Mouse (Mus musculus): ENCODE data around the gene Dolk.

Gene Dolk

DNA sequence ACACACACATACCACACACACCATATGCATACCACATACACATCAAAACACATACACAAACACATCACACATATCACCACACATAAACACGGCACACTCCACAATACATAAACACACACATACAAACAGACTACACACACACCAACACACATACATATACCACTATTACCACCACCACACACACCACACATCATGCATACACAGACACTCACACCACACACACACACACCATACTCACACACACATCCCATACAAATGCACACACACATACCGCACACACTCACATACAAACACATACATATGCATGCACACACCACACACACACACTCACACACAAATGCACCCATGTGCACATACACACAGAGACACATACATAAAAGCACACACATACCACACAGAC lies 18.7 kb downstream of the Dolk start:
- no peak for DNase-seq

DNA sequence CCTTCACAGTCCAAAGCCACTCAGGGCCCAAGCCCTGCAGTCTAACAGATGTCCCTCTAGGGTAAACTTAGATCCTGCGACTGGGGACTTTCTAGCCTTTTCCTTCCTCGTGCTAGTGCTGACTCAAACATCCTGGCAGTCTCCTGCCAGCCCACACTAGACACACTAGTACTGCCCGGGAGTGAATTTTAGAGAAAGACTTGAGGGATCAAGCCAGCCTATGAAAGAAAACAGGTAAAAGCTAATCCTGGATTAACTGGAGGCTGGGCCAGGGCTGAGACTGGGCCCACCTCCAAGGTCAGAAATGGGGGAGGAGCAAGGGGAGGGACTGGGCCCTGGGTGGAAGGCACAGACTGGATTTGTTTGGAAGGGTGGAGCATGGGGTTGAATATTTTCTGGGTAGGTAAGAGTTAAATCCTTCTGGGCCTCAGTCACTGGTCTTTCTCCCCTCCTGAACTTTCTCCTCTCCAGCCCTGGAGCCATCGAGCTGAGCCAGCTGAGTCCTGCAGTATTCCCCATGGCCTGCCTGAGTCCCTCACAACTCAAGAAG lies 19.7 kb downstream of the Dolk start:
- peak; percentile 91 to 94 for DNase-seq

GRCm38 (mm10) chr2:30265767-30266253 lies 20.3 kb downstream of the Dolk start, which contains the start of gene Phyhd1:
Gene Phyhd1, plus strand, starts transcription at chr2:30266203.
- peak; percentile 84 to 96 for DNase-seq

- DNase-seq = peak; percentile 50 to 61
These were observed 21.2 kb downstream of the Dolk start for GRCm38 (mm10) chr2:30264671-30265519.

GRCm38 (mm10) chr2:30263811-30264210 lies 22.3 kb downstream of the Dolk start:
- DNase-seq = no peak

DNA sequence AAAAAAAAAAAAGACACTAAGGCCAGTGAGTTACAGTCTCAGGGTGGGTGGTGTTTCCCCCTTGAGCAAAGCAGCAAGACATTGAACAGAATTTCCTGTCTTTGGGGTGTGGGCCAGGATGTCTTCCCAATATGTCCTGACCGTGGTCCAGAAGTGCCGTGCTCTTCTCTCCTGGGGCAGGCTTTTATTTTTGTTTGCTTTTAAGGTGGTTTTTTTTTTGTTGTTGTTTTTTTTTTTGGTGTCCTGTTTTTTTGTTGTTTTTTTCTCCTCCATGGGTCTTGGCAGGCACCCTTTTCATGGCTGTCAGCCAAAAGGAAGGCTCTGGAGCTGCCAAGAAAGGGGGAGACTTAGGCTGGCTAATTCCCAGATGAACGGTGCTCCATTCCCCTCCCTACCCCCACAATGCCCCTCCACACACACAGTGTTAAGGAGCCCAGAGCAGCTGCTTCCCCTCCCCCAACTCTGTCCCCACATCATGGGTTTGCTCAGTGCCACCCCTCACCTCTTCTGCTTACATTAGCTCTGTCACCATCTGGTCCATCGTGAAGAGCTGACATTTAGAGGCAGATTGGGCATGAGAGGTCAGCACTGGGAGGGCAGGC lies 23.2 kb downstream of the Dolk start:
- DNase-seq = peak; percentile 86 to 88

DNA sequence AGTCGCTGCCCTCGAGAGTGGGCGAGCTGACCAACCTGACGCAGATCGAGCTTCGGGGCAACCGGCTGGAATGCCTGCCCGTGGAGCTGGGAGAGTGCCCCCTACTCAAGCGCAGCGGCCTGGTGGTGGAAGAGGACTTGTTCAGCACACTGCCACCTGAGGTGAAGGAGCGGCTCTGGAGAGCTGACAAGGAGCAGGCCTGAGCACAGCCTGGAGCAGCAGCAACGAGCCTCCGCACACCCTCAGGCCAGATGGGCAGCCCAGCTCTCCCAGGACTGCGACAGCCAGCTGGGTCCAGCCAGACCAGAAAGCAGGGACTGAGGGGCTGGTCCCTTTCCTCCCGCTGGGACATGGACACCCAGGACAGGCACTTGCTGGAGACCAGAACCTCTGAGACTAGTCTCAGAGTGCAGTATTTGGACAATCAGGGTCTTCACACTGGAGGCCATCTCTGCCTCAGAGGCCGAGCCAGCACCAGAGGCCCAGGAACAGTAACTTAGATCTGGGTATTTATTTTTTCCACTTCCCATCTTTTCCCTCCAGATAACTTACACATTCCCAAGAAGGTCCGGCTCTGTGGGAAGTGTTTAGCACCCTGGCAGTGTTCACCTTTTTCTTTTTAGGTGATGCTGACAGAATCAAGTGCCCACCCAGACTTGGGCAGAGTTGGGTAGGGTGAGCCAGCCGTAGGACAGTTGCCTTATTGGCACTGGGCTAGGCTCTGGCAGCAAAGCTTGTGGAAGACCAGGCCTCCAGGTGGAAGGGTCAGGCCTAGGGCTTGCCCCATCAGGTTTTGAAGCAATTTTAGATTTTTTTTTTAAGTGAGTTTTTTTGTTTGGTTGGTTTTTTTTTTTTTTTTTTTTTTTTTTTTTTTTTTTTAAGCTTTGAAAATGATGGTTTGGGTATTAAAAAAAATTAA lies 24.0 kb downstream of the Dolk start:
- peak in 1 of 2 experiments; percentile 5 for DNase-seq

DNA sequence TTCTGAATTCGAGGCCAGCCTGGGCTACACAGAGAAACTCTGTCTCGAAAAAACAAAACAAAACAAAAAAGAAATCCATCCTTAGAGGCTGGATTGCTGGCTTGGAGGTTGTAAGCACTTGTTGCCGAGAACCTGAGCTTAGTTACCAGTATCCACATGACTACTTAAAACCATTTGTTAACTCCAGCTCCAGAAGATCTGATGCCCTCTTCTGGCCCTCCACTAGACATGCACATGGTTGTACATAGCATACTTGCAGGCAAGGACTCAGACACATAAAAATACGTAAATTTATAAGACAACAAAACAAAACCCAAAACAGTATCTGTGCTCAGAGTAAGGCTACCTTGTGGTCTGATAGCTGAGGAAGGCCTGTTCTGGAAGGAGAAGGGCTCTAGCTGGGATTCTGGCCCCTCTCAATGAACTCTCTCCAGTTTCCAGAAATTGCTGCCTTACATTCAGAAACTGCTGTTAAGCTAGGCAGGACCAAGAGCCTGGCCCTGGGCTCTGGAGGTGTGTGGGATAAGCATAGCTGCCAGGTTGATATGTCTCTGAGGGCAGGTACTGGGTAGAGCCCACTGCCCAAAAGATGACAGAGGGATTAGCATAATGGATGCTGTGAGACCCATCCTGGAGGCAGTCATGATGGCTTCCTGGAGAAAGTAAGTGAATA lies 24.9 kb downstream of the Dolk start:
- DNase-seq = peak in 1 of 2 experiments; percentile 9

DNA sequence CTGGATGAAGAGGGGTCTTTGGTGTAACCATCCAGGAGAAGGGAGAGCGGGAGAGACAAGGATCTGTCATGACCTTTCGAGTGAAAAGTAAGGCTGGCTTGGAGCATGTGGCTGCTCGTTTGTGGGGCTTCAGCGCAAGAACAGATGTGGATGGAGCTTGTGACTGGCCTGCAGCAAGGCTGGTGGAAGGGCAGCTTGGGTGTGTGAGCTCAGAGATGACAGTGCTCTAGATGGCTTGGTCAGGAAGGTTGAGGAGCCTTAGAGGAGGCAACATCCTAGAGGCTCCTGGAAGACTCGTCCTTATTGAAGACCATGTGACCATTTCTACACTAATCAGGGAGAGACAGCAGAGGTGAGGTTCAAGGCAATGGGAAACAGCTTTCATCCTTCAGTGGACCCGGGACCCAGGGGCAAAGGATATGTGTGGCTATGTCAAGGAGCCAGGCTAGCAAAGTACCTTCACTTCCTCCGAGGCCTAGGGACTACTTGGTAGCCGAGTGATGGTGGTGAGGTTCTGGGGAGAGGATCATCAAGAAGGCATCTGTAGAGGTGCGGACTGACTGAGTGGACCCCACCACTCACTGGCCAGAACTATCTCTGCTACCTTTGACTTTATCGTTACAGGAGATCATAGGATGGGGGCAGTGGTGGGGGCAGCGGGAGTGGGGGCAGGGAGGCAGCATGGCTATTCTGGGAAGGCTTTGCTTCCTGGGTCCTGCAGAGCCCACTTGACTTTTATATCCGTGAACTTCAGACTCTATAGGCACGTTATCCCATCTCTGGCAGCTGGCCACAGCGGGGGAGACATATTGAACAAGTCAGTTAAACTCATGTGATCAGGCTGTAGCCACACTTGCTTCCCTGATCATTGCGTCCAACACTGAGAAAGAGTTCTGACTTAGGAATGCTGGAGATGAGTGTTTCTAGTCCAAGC lies 26.7 kb downstream of the Dolk start:
- DNase-seq = peak; percentile 56 to 65

DNA sequence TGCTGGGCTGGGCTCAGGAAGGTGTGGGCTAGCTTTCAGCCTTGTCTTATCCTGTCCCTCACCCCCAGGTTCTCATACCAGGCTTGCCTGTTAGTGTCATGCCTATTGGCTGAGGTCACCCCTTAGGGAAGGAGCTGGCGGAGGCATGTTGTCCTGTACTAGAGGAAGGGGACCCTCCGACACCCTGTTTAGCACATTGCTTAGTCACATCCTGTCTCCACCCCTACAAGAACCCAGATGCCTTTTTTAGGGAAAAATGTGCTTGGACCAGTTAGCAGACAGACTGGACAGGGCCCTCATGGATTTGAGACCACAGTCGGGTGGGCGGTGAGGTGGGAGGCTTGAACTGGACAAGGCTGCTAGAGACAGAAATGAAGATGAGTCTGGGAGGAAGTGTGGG lies 27.5 kb downstream of the Dolk start:
- DNase-seq = peak; percentile 54 to 87

DNA sequence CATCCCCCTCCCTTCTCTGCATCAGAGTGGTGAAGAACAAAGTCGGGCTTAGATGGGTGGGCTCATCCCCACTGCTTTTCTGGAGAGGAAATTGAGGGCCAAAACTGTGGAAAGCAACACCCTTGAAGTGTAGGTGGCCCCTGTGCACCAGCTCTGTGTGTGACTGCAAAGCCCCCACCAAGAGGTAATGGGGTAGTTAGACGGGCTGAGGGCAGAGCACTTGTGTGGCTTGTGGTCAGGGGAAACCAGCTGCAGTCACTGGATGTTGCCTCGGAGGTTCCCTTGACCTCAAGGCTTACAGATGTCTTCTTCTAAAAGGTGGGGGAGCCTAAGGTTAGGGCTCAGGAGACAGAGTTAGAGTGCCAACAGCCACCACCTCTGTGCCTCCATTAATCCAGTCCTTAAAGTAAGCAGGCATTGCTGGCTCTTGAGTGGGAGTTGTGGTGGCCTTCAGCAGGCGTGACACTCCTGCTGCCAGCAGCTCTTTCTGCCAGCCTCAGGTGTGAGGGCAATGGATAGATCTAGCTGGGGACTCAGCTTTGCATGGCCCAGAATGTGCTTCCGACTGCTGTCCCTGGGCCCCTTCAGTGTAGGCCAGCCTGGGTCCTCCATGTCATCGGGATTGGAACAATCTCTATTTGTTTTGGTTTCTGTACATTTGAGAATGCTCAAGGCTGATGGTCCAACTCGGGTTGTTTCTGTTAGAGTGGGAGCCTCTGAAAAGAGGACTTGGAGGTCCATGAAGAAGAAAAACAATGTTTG lies 28.3 kb downstream of the Dolk start:
- DNase-seq = no peak

DNA sequence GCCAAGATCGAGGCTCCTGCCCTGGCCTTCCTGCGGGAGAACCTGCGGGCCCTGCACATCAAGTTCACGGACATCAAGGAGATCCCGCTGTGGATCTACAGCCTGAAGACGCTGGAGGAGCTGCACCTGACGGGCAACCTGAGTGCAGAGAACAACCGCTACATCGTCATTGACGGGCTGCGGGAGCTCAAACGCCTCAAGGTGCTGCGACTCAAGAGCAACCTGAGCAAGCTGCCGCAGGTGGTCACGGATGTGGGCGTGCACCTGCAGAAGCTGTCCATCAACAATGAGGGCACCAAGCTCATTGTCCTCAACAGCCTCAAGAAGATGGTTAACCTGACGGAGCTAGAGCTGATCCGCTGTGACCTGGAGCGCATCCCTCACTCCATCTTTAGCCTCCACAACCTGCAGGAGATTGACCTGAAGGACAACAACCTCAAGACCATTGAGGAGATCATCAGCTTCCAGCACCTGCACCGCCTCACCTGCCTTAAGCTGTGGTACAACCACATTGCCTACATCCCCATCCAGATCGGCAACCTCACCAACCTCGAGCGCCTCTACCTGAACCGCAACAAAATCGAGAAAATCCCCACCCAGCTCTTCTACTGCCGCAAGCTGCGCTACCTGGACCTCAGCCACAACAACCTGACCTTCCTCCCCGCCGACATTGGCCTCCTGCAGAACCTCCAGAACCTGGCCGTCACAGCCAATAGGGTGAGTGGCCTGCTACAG lies 29.4 kb downstream of the Dolk start:
- no peak for DNase-seq

GRCm38 (mm10) chr2:30255631-30256395 lies 30.3 kb downstream of the Dolk start:
- no peak for DNase-seq

- no peak for DNase-seq
These were observed 32.3 kb downstream of the Dolk start for GRCm38 (mm10) chr2:30253809-30254208.

- DNase-seq = no peak
These were observed 33.6 kb downstream of the Dolk start for GRCm38 (mm10) chr2:30252521-30252920.

GRCm38 (mm10) chr2:30251417-30252104 lies 34.6 kb downstream of the Dolk start:
- peak; percentile 56 to 58 for DNase-seq

GRCm38 (mm10) chr2:30250166-30251128 lies 35.7 kb downstream of the Dolk start:
- no peak for DNase-seq

Data from kidney, postnatal 36 days (tissue).